Mouse (Mus musculus) thymus, adult 18-20 months (tissue): ENCODE measurements around the gene Psmg1.

ENCODE experiments used
- DNase-seq, 2 experiments: peaks; one replicate each; pipeline ENCODE4 v3.0.0; 2022; ENCODE audit warnings: mixed read lengths in 2 of 2

Psmg1 gene

DNA sequence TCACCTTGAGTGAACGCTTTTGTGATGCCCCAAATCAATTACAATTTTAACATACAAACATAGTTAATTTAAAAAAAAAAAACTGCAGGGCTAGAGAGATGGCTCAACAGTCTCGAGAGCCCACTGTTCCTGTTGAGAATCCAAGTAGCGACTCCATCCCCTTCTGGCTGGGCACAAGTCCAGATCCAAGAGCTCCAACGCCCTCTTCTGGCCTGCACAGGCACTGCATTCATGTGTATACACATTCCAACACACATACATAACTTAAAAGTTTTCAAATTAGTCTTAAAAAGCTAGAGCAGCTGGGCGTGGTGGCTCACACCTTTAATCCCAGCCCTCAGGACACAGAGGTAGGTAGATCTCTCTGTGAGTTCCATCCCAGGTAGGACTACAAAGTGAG, 34.1 kb downstream of the Psmg1 start:
- DNase-seq = no peak

DNA sequence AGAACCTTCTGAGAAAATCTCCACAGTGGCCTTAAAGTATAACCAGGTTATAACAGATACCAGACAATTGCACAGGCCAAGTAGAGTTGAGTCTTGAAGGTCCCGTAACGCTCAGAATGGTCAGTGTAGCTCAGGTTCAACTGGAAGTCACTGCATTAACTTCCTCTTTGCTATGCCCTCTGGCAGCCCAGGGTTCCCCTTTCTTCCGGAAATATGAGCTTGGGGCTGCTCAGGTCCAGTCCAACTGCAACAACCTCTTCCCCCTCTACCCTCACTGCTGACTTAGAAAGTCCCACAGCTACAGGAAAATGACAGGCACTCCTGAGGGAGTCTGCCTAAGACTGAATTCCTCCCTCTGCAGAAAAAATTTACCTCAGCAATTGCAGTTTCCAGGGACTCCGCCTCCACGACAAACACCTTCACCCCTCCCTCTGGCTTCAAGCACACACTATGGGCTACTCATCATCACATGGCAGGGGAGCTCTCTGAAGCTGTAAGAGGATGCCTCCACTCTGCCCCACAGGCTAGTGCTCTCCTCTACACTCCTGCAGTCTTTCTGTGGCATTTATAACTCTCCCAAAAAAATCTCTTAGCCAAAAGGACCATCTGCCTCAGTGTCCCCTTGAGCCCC, 34.9 kb downstream of the Psmg1 start:
- no peak for DNase-seq

DNA sequence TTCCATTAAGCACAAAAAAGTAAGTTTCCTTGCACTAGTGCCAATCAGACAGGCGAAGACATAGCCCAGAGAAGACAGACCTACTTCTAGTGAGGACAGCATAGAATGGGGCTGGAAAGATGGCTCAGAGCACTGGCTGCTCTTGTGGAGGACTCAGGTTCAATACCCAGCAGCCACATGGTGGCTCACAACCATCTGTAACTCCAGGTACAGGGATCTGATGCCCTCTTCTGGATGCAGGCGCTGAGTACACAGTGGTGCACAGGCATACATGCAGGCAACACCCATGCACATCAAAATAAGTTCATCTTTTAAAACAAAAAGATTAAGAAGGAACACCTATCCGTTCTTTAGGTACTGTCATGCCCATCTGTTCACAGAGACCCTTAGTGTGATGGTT, 36.4 kb downstream of the Psmg1 start:
- DNase-seq = no peak

DNA sequence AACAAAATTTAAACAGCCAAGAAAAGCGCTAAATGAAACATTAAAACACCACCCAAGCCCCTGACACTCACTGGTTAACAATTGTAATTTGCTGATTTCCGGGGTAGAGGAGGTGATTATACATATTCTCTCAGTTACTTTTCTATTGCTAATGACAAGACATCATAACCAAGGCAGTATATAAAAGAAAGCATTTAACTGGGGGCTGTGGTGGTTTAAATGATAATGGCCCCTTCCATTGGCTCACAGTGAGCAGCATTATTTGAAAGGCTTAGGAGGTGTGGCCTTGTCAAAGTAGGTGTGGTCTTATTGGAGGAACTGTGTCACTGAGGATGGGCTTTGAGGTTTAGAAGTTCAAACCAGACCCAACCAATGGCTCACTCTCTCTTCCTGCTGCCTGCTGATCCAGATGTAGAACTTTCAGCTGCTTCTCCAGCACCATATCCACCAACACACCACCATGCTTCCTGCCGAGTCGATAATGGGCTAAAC, 37.6 kb downstream of the Psmg1 start:
- DNase-seq = no peak

DNA sequence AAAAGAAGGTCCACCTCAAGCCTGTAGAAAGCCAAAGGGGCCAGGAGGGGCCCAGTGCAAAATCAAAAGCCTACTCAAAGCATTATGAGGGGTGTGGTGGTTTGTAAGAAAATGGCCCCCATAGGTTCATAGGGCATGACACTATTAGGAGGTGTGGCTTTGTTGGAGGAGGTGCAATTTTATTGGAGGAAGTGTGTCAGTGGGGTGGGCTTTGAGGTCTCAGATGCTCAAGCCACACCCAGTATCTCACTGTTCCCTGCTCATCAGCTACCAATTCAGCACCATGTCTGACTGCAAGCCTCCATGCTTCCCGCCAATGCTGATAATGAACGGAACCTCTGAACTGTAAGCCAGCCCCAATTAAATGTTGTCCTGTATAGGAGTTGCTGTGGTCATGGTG, 39.3 kb downstream of the Psmg1 start:
- DNase-seq = no peak

DNA sequence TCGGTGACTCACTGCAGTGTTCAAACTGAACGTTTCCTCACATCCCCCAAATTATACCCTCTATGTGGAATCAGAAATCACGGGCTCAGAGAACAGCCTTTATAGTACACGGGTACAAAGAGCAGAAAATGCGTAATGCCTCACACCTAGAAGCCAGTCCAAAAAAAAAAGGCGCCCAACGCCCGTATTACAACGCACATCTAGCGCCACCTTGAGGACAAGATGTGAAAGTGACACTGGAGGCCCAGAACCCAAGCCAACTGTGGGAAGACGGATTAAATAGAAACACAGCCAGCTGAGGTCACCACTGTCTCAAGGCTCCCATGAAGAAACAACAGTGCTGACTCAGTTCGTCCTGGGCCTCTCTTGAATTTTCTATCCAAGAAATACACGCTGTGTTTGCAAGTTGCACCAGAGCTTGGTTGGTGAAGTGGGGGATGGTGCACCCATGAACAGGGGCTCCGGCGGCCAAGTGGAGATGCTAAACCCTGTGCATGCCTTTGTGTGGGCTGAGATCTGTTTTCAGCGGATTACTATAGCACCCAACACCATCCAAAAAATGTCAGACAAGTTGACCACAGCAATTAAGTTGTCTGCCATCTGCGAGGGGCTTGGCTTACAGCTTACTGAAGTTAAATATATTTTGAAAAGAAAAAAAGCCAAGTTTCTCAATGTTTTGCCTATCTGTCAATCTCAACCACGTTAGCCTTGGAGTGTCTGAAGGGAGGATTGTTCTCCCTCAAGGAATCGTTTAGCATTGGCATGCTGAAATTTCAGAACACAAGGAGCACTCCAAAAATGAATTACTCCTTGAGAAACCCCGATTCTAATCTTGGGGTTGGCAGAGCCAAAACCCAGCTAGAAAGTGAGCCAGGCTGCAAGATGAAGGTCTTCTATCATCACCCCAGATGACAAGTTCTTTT, 45.1 kb downstream of the Psmg1 start:
- DNase-seq = peak; percentile 53 to 68

DNA sequence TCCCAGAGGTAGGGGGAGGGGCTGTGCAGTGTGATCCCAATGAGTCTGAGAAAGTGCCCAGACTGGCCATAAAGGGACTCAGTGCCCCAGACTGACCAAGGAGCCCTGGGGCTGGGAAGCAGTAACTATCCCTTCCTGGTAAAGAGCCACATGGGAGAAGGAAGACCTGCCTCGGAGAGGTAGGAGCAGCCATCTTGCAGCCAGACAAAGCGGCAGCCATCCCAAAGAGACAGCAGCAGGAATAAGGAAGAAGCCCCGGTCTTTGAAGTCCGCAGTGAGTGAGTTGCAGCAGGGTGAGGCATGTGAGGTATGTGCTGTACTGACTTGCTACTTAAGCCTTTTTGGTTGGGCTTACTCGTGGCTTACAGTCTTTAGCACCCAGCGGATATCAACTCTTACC, 47.6 kb downstream of the Psmg1 start:
- no peak for DNase-seq

DNA sequence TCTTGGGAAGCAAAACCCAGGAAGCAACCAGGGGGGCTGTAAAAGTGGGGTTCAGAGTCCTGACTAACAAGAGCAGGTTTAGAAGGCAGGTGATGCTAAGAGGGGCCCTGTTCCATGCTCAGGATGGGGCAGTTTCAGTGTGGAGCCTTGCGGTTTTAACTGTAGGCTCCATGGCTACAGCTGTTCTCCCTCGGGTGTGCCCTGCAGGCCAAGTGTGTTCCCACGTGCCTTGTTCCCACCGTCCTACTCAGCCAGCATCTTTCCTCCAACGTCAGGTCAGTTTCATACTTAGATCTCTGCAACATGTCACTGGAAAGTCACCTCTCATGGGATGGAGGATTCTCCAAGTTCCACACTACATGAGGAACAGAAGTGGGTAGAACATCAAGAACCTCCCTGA, 49.2 kb downstream of the Psmg1 start:
- no peak for DNase-seq

DNA sequence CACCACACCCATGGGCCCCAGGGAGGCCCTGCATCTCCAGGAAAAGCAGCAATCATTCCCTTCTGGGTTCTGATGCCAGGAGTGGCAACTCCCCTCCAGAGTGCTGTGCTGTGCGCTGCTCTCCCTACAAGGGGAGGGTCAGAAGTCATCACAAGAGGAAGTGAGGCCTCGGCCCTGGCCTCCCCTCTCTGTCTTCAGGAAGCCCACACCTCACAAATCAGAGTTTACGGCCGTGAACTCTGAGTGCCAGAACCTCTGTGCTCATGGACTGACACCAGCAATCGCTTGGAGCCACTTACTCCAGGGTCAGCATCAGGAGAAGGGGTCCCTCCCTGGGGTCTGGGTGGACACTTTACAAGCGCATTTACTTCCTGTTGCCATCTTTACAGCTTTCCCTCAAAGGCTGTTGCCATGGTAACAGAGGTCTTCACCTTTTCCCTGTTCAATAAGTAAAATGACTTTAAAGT, 55.2 kb downstream of the Psmg1 start:
- no peak for DNase-seq

DNA sequence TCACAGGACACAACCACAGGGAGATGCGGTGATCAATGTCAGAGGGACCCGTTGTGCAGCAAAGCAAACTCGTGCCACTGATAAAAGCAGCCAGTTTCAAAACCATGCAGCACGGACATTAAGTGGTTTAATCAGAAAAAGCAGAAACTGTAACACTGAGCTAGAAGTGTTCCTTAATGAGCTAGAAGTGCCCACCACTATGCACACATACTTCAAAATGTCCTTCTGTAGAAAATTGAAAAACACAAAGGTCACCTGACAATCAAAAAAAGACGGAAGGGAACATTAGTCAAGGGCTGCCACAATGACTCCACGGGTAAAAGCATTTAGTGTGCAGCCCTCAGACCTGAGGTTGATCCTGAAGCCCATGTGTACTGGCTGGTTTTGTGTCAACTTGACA, 57.9 kb downstream of the Psmg1 start:
- no peak for DNase-seq

DNA sequence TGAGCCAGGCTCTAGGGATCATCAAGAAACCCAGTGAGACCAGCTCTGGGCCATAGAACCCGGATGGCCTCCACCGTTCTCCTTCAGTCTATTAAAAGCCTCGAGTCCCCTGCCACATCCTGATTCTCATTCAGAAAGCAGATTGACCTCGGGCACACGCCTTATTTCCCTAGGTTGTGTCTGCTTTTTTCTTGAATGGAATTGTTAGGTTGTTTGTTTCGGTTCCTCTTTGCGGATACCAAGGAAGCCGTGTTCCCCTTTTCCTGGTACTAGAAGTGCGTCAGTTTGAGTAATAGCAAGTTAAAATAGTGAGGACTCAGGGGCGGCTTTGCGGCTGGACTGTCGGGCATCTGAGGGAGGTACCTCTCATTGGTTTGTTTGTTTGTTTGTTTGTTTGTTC, 59.3 kb downstream of the Psmg1 start:
- no peak for DNase-seq
